In genomic region chr4:44168816-44169215, GRCm38 (mm10) we compare ENCODE assay signal across 8 mouse cellular contexts.
DNase-seq lines count a peak whose midpoint lies in the region; ATAC-seq lines count a peak whose summit lies in the region.

No protein-coding gene starts in this region.

- ATAC-seq in forebrain, embryonic 12.5 days (ENCODE audit: low FRiP score) = no peak
- no peak for ATAC-seq in liver, embryonic 12.5 days

- H3K4me2 ChIP-seq in forebrain, embryonic 12.5 days = peak overlapping the region; percentile 56
- peak overlapping the region; percentile 80 for H3K4me2 ChIP-seq in liver, embryonic 12.5 days

- H3K9ac ChIP-seq in forebrain, embryonic 12.5 days = no peak overlapping the region; the same call in 1 of the 2 replicates
- peak overlapping the region; percentile 68 for H3K9ac ChIP-seq in liver, embryonic 12.5 days

- H3K9me3 ChIP-seq in forebrain, embryonic 12.5 days = no peaks in the 10 kb centered on the region
- no peaks in the 10 kb centered on the region for H3K9me3 ChIP-seq in liver, embryonic 12.5 days (replicated peaks)

- peaks cover 29% of the 10 kb centered on the region for H3K4me1 ChIP-seq in forebrain, embryonic 12.5 days
- H3K4me1 ChIP-seq in liver, embryonic 12.5 days = peaks cover 40% of the 10 kb centered on the region

- H3K36me3 ChIP-seq in forebrain, embryonic 12.5 days (replicated peaks) = no peaks in the 10 kb centered on the region
- H3K36me3 ChIP-seq in liver, embryonic 12.5 days = no peaks in the 10 kb centered on the region

- H3K27me3 ChIP-seq in forebrain, embryonic 12.5 days = no peaks in the 10 kb centered on the region
- no peaks in the 10 kb centered on the region for H3K27me3 ChIP-seq in liver, embryonic 12.5 days (replicated peaks)

- no peak overlapping the region for H3K27ac ChIP-seq in forebrain, embryonic 12.5 days
- peak overlapping the region; percentile 83 for H3K27ac ChIP-seq in liver, embryonic 12.5 days

- peak; percentile 14 for DNase-seq in cerebellum, adult 9-11 months
- DNase-seq in cerebellum, postnatal 14 days = no peak
- DNase-seq in 416B (ENCODE audit: low read depth) = peak; percentile 64
- DNase-seq in thymus, postnatal 36 days = peak; percentile 21 to 32
- no peak for DNase-seq in gastrocnemius, adult 8-10 months (ENCODE audit: low spot score in 2 of 2)
- DNase-seq in embryo, embryonic 10 days (ENCODE audit: low spot score) = no peak

- H3K4me3 ChIP-seq in forebrain, embryonic 12.5 days (replicated peaks) = peak overlapping the region; percentile 43; the same call in 1 of the 2 replicates
- peak overlapping the region; percentile 86 for H3K4me3 ChIP-seq in liver, embryonic 12.5 days

- 9% methylated on average over 7 of the region's 7 CpGs for WGBS in forebrain, embryonic 12.5 days
- WGBS in liver, embryonic 12.5 days (ENCODE audit: insufficient replicate concordance) = 3% methylated on average over 7 of the region's 7 CpGs

Comparison
In these comparisons a context has a peak if more than half of its experiments do, and no peak if none do; other contexts are left out.
1. DNase-seq: peak in cerebellum, adult 9-11 months (single experiment), 416B (single experiment) and thymus, postnatal 36 days (2 of 2); none in cerebellum, postnatal 14 days (0 of 2), gastrocnemius, adult 8-10 months (0 of 2) and embryo, embryonic 10 days (single experiment).